8 mouse cellular contexts compared by ENCODE assay signal in genomic region chr3:38883676-38884075, GRCm38 (mm10). TPM values are rescaled to one million over a fixed set of nuclear protein-coding genes. Genes with fewer than 3 reads are reported as not detected.
DNase-seq lines count a peak whose midpoint lies in the region; ATAC-seq and TF ChIP-seq lines count a peak whose summit lies in the region.
"Had no signal": no experiment of that assay in that cellular context is flagged by ENCODE, and none has a peak within 500 bp of the region (broad histone marks: within the 10 kb centered on the region; RNA-seq: fewer than 3 reads in every experiment).

No protein-coding gene starts in this region.

- no peak for TF ChIP-seq POLR2A in thymus, adult 2 months (IDR thresholded peaks at IDR 0.05; ENCODE audit: control insufficient read depth, extremely low read depth, insufficient read depth, low read length, poor library complexity)

- peak overlapping the region; percentile 59 for H3K27ac ChIP-seq in lung, embryonic 16.5 days (ENCODE audit: low read length)
- peak overlapping the region; percentile 73 for H3K27ac ChIP-seq in hindbrain, embryonic 10.5 days
- H3K27ac ChIP-seq in midbrain, embryonic 12.5 days (replicated peaks): 0 out of 2 replicates have a peak overlapping the region, but pooled peaks have one; percentile 87
- H3K27ac ChIP-seq in thymus, adult 2 months (ENCODE audit: control insufficient read depth, insufficient read depth, low read length): no peak overlapping the region

- no peaks in the 10 kb centered on the region for H3K9me3 ChIP-seq in lung, embryonic 16.5 days (ENCODE audit: control insufficient read depth, low read length)
- no peaks in the 10 kb centered on the region for H3K9me3 ChIP-seq in hindbrain, embryonic 10.5 days
- no peaks in the 10 kb centered on the region for H3K9me3 ChIP-seq in midbrain, embryonic 12.5 days

- peaks cover 6% of the 10 kb centered on the region for H3K27me3 ChIP-seq in lung, embryonic 16.5 days (ENCODE audit: control insufficient read depth, insufficient read depth, low read depth, low read length)
- peaks cover 27% of the 10 kb centered on the region; the same call in 1 of the 2 replicates for H3K27me3 ChIP-seq in hindbrain, embryonic 10.5 days (ENCODE audit: insufficient read depth, poor library complexity, severe bottlenecking)
- peaks cover 4% of the 10 kb centered on the region; the same call in 1 of the 2 replicates for H3K27me3 ChIP-seq in midbrain, embryonic 12.5 days
- peaks cover 12% of the 10 kb centered on the region; the same call in 1 of the 2 replicates for H3K27me3 ChIP-seq in thymus, adult 2 months (ENCODE audit: control insufficient read depth, insufficient read depth, low read length)

- 43% methylated on average over 9 of the region's 9 CpGs for WGBS in lung, embryonic 16.5 days
- WGBS in hindbrain, embryonic 10.5 days: 46% methylated on average over 9 of the region's 9 CpGs
- whole genome bisulfite sequencing in midbrain, embryonic 12.5 days: 28% methylated on average over 9 of the region's 9 CpGs
- 53% methylated on average over 9 of the region's 9 CpGs for WGBS in thymus, adult 2 months

- peaks cover 13% of the 10 kb centered on the region for H3K4me1 ChIP-seq in lung, embryonic 16.5 days (replicated peaks; ENCODE audit: control insufficient read depth, insufficient read depth, low read length)
- H3K4me1 ChIP-seq in hindbrain, embryonic 10.5 days (replicated peaks): peaks cover 31% of the 10 kb centered on the region
- H3K4me1 ChIP-seq in midbrain, embryonic 12.5 days: peaks cover 21% of the 10 kb centered on the region
- H3K4me1 ChIP-seq in thymus, adult 2 months (replicated peaks; ENCODE audit: control insufficient read depth, insufficient read depth, low read length): peaks cover 31% of the 10 kb centered on the region

- H3K4me2 ChIP-seq in lung, embryonic 16.5 days (ENCODE audit: low read depth, low read length): peak overlapping the region; percentile 98
- H3K4me2 ChIP-seq in midbrain, embryonic 12.5 days (replicated peaks): peak overlapping the region; percentile 98

- TF ChIP-seq CTCF in thymus, adult 2 months (IDR thresholded peaks at IDR 0.05; ENCODE audit: borderline replicate concordance, control insufficient read depth, extremely low read depth, insufficient read depth, low read length, poor library complexity): no peak

- H3K9ac ChIP-seq in lung, embryonic 16.5 days (ENCODE audit: low read length): no peak overlapping the region
- 0 out of 2 replicates have a peak overlapping the region, but pooled peaks have one; percentile 41 for H3K9ac ChIP-seq in midbrain, embryonic 12.5 days (replicated peaks)

- no peak for DNase-seq in lung, postnatal 4 days
- DNase-seq in hindbrain, embryonic 10.5 days (ENCODE audit: low spot score): no peak
- DNase-seq in urinary bladder, postnatal 4 days (ENCODE audit: low spot score in 2 of 2): no peak
- DNase-seq in thymus, adult 2 months: no peak
- DNase-seq in Muller cell, postnatal 12 days (ENCODE audit: inconsistent ontology term): no peak

- no peaks in the 10 kb centered on the region for H3K36me3 ChIP-seq in lung, embryonic 16.5 days (ENCODE audit: control insufficient read depth, insufficient read depth, low read length)
- H3K36me3 ChIP-seq in hindbrain, embryonic 10.5 days: peaks cover 7% of the 10 kb centered on the region
- H3K36me3 ChIP-seq in midbrain, embryonic 12.5 days: 0 out of 2 replicates have a peak, but pooled peaks cover under 1% of the 10 kb centered on the region
- no peaks in the 10 kb centered on the region for H3K36me3 ChIP-seq in thymus, adult 2 months (ENCODE audit: control insufficient read depth, insufficient read depth, low read length)
- H3K36me3 ChIP-seq: G1E had no signal

- ATAC-seq in lung, embryonic 16.5 days (ENCODE audit: low read depth): no peak
- ATAC-seq in midbrain, embryonic 12.5 days (ENCODE audit: low FRiP score, low read depth): no peak

- no peak overlapping the region for H3K4me3 ChIP-seq in lung, embryonic 16.5 days (ENCODE audit: low read length)
- H3K4me3 ChIP-seq in hindbrain, embryonic 10.5 days: peak overlapping the region; percentile 69
- H3K4me3 ChIP-seq in midbrain, embryonic 12.5 days: peak overlapping the region; percentile 82; the same call in 1 of the 2 replicates
- H3K4me3 ChIP-seq in thymus, adult 2 months (ENCODE audit: control insufficient read depth, insufficient read depth, low read length): no peak overlapping the region

RNA-seq across cellular contexts. Expression of gene Fat4, which starts 3.1 kb away (rescaled TPM):
- 4.6 and 4.7 TPM in 2 replicates for polyA plus RNA-seq in lung, embryonic 16.5 days (2015; fragmentation: Nextera tagmentation; extraction: Ambion mirVana)
- polyA plus RNA-seq in hindbrain, embryonic 10.5 days (2016; fragmentation: Nextera tagmentation; extraction: Ambion mirVana): 6.6 and 10.3 TPM in 2 replicates
- polyA plus RNA-seq in midbrain, embryonic 12.5 days (2016; fragmentation: Nextera tagmentation; extraction: Ambion mirVana): 11.2 and 14.7 TPM in 2 replicates
- polyA plus RNA-seq in thymus, adult 2 months (2012; rRNA removed): 0.94 and 1.1 TPM in 2 replicates
- polyA plus RNA-seq: G1E had no signal

Comparison
In these comparisons a context has a peak if more than half of its experiments do, and no peak if none do; other contexts are left out.
1. H3K4me3 ChIP-seq: peak in hindbrain, embryonic 10.5 days (single experiment) and midbrain, embryonic 12.5 days (single experiment); none in lung, embryonic 16.5 days (single experiment) and thymus, adult 2 months (single experiment).